Mouse (Mus musculus) midbrain, postnatal 0 days (tissue): ENCODE measurements around the gene Slc26a11. TPM values are rescaled to one million over a fixed set of nuclear protein-coding genes. Genes with fewer than 3 reads are reported as not detected.

ENCODE experiments used
- ATAC-seq: fragments of 200-750 bp; cut with Nextera tagmentation; 2 replicates; pipeline ENCODE4 v1.8.0; 2017; ENCODE audit warnings: moderate number of reproducible peaks, mild to moderate bottlenecking, moderate TSS enrichment, moderate library complexity; ENCODE audit not compliant: low FRiP score
- DNase-seq: peaks from one replicate; pipeline ENCODE4 v3.0.0-alpha.2; 2015; ENCODE audit warnings: low spot score
- H3K27ac ChIP-seq: fragments of 300-500 bp; sonication (generic); 2 replicates; pipeline ENCODE4 v1.5.1; 2014; ENCODE audit warnings: low read depth, mild to moderate bottlenecking, low read length, mixed read lengths
- H3K27me3 ChIP-seq: fragments of 300-500 bp; sonication (generic); 2 replicates; pipeline ENCODE4 v1.6.1; 2014; ENCODE audit warnings: low read length, control low read depth, mixed read lengths; ENCODE audit not compliant: insufficient read depth
- H3K36me3 ChIP-seq: fragments of 300-500 bp; sonication (generic); 2 replicates; pipeline ENCODE4 v1.6.1; 2014; ENCODE audit warnings: low read length, control low read depth, mixed read lengths; ENCODE audit not compliant: insufficient read depth
- H3K4me1 ChIP-seq: fragments of 300-500 bp; sonication (generic); 2 replicates; pipeline ENCODE4 v1.6.1; 2014; ENCODE audit warnings: mild to moderate bottlenecking, control low read depth, antibody characterized with exemption, low read length, mixed read lengths; ENCODE audit not compliant: insufficient read depth
- H3K4me2 ChIP-seq: fragments of 300-500 bp; sonication (generic); 2 replicates; pipeline ENCODE4 v1.6.1; 2014; ENCODE audit warnings: low read depth, mild to moderate bottlenecking, low read length, mixed read lengths; ENCODE audit not compliant: poor library complexity, severe bottlenecking
- H3K4me3 ChIP-seq: fragments of 300-500 bp; sonication (generic); 2 replicates; pipeline ENCODE4 v1.5.1; 2014; ENCODE audit warnings: low read depth, mild to moderate bottlenecking, low read length, moderate library complexity
- H3K9ac ChIP-seq: fragments of 300-500 bp; sonication (generic); replicated peaks from 2 replicates; pipeline ENCODE4 v1.6.1; 2014; ENCODE audit warnings: mild to moderate bottlenecking, low read length, moderate library complexity, mixed read lengths; ENCODE audit not compliant: poor library complexity, severe bottlenecking
- H3K9me3 ChIP-seq: fragments of 300-500 bp; sonication (generic); 2 replicates; pipeline ENCODE4 v1.6.1; 2016; ENCODE audit warnings: low read length, control low read depth
- CTCF ChIP-seq: IDR thresholded peaks from 2 replicates; pipeline ENCODE4 v1.5.1; 2016; ENCODE audit warnings: antibody characterized with exemption, mild to moderate bottlenecking
- WGBS: fragments of 180-500 bp; shearing (Covaris S2); extraction: QIAGEN DNeasy Blood & Tissue Kit; methylation state at CpG from one replicate; pipeline ENCODE4 v1.1.7; 2014; 5-methylcytosine and 5-hydroxymethylcytosine counted together
- polyA plus RNA-seq: library from polyadenylated mRNA; unstranded; fragments of >200 nt; fragmentation: Nextera tagmentation; extraction: Ambion mirVana; gene quantifications from 2 replicates; pipeline ENCODE4 v1.2.1, GENCODE M21; 2015
- total RNA-seq: library from RNA; depleted of rRNA; stranded (reverse); fragments of >200 nt; gene quantifications from 2 replicates; pipeline ENCODE4 v1.2.3, GENCODE M21; 2014

Slc26a11 gene
- total and polyA plus RNA-seq, 2 experiments from 2014 or later, result 7.0 to 8.3 TPM

DNA sequence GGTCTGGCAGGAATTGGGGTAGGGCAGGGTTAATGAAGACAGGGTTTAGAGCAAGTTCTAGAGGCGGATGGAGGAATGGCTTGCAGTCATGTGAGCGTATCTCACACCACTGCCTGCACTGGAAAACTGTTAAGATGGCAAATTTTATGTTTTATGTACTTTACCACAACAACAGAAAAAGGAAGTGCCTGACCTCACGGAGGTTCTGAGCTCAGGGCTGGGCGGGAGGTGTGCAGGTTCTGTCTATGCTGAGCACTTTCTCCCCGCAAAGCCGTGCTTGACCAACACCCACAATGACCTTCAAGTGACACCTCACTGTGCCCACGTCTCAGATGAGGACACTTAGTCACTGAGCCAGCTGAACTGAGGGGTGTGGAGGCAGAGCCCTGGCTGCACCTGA is 3.2 kb upstream of the Slc26a11 start:
- ATAC-seq, result no peak
- H3K4me2 ChIP-seq, result no peak overlapping the region
- H3K27ac ChIP-seq, result no peak overlapping the region
- H3K9ac ChIP-seq, result no peak overlapping the region
- H3K4me3 ChIP-seq, result no peak overlapping the region
- 81% methylated on average over 7 of the region's 7 CpGs for WGBS
- no peaks in the 10 kb centered on the region for H3K27me3 ChIP-seq
- no peaks in the 10 kb centered on the region for H3K4me1 ChIP-seq
- DNase-seq, result no peak
- no peaks in the 10 kb centered on the region for H3K36me3 ChIP-seq
- TF ChIP-seq CTCF, result no peak
- H3K9me3 ChIP-seq, result no peaks in the 10 kb centered on the region

DNA sequence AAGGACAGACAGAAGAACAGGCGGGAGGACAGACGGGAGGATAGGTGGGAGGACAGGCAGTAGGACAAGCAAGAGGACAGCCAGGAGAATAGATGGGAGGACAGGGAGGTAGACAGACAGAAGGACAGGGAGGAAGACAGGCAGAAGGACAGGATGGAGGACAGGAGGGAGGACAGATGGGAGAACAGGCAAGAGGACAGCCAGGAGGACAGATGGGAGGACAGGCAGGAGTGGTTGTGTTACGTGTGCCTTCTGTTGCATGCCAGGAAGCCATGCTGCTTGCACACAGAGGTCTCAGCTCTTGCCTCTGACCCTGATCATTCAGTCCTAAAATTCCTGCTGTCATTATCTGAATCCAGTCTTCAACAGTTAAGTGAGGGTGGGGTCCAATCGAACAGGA is 1.4 kb upstream of the Slc26a11 start:
- TF ChIP-seq CTCF, result no peak
- ATAC-seq (no peak), DNase-seq (no peak)
- Histone ChIP-seq H3K4me1 (no peaks in the 10 kb centered on the region), H3K27me3 (no peaks in the 10 kb centered on the region), H3K9me3 (no peaks in the 10 kb centered on the region), H3K4me3 (no peak overlapping the region), H3K9ac (no peak overlapping the region), H3K4me2 (no peak overlapping the region), H3K36me3 (no peaks in the 10 kb centered on the region), H3K27ac (no peak overlapping the region)
- 88% methylated on average over 4 of the region's 4 CpGs for WGBS

DNA sequence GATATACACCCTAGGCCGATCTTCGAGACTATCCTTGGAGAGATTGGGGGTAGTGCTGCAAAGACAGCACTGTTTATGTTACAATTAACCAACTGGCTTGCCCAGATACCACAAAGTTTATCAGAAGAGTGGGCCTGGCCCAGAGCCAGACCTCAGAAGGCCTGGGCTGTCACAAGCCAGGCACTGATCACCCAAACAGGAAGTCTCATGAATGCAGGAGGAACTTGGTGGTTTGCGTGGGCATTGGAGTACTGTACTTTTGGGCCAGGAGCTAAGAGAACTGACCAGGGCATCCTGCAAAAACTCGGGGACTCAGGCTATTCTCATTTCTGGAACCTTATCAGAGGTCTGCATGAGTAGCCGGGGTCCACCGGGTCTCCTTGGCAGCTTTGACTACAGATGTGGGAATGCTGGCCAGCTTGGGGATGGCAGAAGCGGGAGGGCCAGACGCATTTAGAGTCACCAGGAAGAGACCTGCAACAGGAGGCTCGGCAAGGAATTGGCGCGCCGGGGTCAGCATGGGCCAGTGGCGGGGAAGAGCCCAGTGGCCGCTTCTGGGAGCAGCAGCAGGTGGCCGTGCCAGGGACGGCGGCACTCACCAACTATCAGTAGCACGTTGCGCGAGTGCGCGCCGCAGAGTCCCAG is 437 bp upstream of the Slc26a11 start:
- H3K9ac ChIP-seq, result peak overlapping the region; percentile 50
- H3K36me3 ChIP-seq, result no peaks in the 10 kb centered on the region
- H3K27me3 ChIP-seq, result no peaks in the 10 kb centered on the region
- H3K9me3 ChIP-seq, result no peaks in the 10 kb centered on the region
- DNase-seq (no peak), ATAC-seq (no peak; the same call in 1 of the 2 replicates)
- no peak for TF ChIP-seq CTCF
- peak overlapping the region; percentile 98 for H3K4me2 ChIP-seq
- no peak overlapping the region for H3K27ac ChIP-seq
- WGBS, result 8% methylated on average over 23 of the region's 23 CpGs
- no peaks in the 10 kb centered on the region for H3K4me1 ChIP-seq
- peak overlapping the region; percentile 61 for H3K4me3 ChIP-seq

DNA sequence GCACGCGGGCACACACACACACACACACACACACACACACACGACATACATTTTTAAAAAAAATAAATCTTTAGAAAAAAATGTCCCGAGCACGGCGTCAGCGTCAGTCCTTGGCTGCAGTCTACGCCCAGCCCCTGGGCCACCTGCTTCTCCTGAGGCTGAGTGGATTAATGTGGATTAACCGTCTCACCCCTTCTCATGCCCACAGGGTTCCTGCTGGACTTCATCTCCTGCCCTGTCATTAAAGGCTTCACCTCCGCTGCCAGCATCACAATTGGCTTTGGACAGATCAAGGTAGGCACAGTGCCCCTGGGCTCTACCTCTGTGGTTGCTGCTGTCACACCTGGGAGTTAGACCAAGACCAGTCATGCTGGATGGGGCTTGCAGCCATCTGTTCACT is 3.7 kb downstream of the Slc26a11 start:
- H3K4me3 ChIP-seq, result no peak overlapping the region
- DNase-seq (no peak), ATAC-seq (no peak)
- WGBS, result 79% methylated on average over 10 of the region's 10 CpGs
- no peak for TF ChIP-seq CTCF
- H3K9me3 ChIP-seq, result no peaks in the 10 kb centered on the region
- H3K36me3 ChIP-seq, result peaks cover 2% of the 10 kb centered on the region; the same call in 1 of the 2 replicates
- H3K27me3 ChIP-seq, result no peaks in the 10 kb centered on the region
- no peak overlapping the region for H3K4me2 ChIP-seq
- H3K4me1 ChIP-seq, result no peaks in the 10 kb centered on the region
- H3K27ac ChIP-seq, result no peak overlapping the region
- H3K9ac ChIP-seq, result no peak overlapping the region

DNA sequence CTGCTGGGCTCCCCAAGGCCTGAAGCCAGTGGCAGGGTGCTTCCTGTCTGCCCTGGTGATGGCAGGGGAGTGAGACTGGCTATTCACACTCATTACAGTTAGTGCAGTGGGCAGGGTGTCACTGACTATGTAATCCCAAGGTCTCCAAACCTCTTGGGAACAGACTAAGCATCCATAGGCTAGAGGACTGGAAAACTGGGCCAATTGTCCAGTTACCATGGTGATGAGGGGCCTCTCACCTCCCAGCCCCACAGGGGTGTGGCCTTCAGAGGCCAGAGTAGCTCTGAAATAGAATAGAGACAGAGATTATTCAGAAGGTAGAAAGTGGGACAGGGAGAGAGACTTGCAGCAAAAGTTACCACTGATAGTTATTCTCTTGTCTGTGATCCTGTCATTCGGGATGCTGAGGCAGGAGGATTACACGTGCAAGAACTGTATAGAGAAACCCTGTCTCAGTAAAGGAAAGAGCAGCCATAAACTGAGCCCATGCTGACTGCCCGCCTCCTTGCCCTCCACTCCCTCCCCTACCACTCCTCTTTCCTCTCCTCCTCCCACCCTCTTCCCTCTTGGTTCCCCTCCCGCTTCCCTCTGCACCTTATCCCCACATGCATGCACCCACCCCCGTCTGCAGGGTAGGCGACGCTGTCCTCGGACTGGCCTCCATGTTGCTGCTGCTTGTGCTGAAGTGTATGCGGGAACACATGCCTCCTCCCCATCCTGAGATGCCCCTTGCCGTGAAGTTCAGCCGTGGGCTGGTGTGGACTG is 7.6 kb downstream of the Slc26a11 start:
- H3K36me3 ChIP-seq, result peaks cover 2% of the 10 kb centered on the region; the same call in 1 of the 2 replicates
- H3K27ac ChIP-seq, result no peak overlapping the region
- WGBS, result 22% methylated on average over 11 of the region's 11 CpGs
- no peaks in the 10 kb centered on the region for H3K27me3 ChIP-seq
- H3K4me1 ChIP-seq, result no peaks in the 10 kb centered on the region
- 0 out of 2 replicates have a peak overlapping the region, but pooled peaks have one; percentile 19 for H3K9ac ChIP-seq
- H3K4me2 ChIP-seq, result peak overlapping the region; percentile 37
- TF ChIP-seq CTCF, result no peak
- DNase-seq, result no peak
- peak; percentile 54; the same call in 1 of the 2 replicates for ATAC-seq
- H3K9me3 ChIP-seq, result no peaks in the 10 kb centered on the region
- peak overlapping the region; percentile 18; the same call in 1 of the 2 replicates for H3K4me3 ChIP-seq
